Mouse (Mus musculus) heart, embryonic 11.5 days (tissue): ENCODE data around the gene Hebp1. TPM values are rescaled to one million over a fixed set of nuclear protein-coding genes. Genes with fewer than 3 reads are reported as not detected.

Experiments
- ATAC-seq: fragments of 200-750 bp; cut with Nextera tagmentation; replicated peaks from 2 replicates; pipeline ENCODE4 v1.8.0; 2017; ENCODE audit warnings: moderate library complexity; ENCODE audit not compliant: insufficient number of reproducible peaks, low FRiP score, low TSS enrichment
- H3K27ac ChIP-seq: fragments of 300-500 bp; sonication (generic); 2 replicates; pipeline ENCODE4 v1.5.1; 2014; ENCODE audit warnings: mild to moderate bottlenecking, low read depth, low read length
- H3K27me3 ChIP-seq: fragments of 300-500 bp; sonication (generic); 2 replicates; pipeline ENCODE4 v1.6.1; 2014; ENCODE audit warnings: mild to moderate bottlenecking, low read length, mixed read lengths; ENCODE audit not compliant: control insufficient read depth, insufficient read depth
- H3K36me3 ChIP-seq: fragments of 300-500 bp; sonication (generic); 2 replicates; pipeline ENCODE4 v1.6.1; 2014; ENCODE audit warnings: mild to moderate bottlenecking, low read length, moderate library complexity, mixed read lengths; ENCODE audit not compliant: control insufficient read depth, insufficient read depth
- H3K4me1 ChIP-seq: fragments of 300-500 bp; sonication (generic); 2 replicates; pipeline ENCODE4 v1.6.1; 2014; ENCODE audit warnings: low read length; ENCODE audit not compliant: control insufficient read depth, insufficient read depth
- H3K4me2 ChIP-seq: fragments of 300-500 bp; sonication (generic); 2 replicates; pipeline ENCODE4 v1.6.1; 2014; ENCODE audit warnings: mild to moderate bottlenecking, moderate library complexity
- H3K4me3 ChIP-seq: fragments of 300-500 bp; sonication (generic); 2 replicates; pipeline ENCODE4 v1.5.1; 2014; ENCODE audit warnings: low read depth, low read length
- H3K9ac ChIP-seq: fragments of 300-500 bp; sonication (generic); 2 replicates; pipeline ENCODE4 v1.6.1; 2014; ENCODE audit warnings: mild to moderate bottlenecking, low read depth, low read length, moderate library complexity
- H3K9me3 ChIP-seq: fragments of 300-500 bp; sonication (generic); replicated peaks from 2 replicates; pipeline ENCODE4 v1.6.1; 2016; ENCODE audit warnings: low read length; ENCODE audit not compliant: control insufficient read depth
- whole genome bisulfite sequencing: fragments of 180-500 bp; shearing (Covaris S2); extraction: QIAGEN DNeasy Blood & Tissue Kit; methylation state at CpG from one replicate; pipeline ENCODE4 v1.1.7; 2014; ENCODE audit not compliant: insufficient replicate concordance; 5-methylcytosine and 5-hydroxymethylcytosine counted together
- polyA plus RNA-seq: library from polyadenylated mRNA; unstranded; fragments of >200 nt; fragmentation: Nextera tagmentation; extraction: Ambion mirVana; gene quantifications from 2 replicates; pipeline ENCODE4 v1.2.1, GENCODE M21; 2014

Gene Hebp1
- polyA plus RNA-seq, 1 experiment from 2014 or later = 15.2 TPM

GRCm38 (mm10) chr6:135089786-135090185 lies 108.0 kb downstream of the Hebp1 start:
- Histone ChIP-seq H3K27ac (no peak overlapping the region), H3K27me3 (0 out of 2 replicates have a peak, but pooled peaks cover 3% of the 10 kb centered on the region), H3K9me3 (no peaks in the 10 kb centered on the region), H3K4me1 (no peaks in the 10 kb centered on the region), H3K9ac (no peak overlapping the region), H3K4me3 (no peak overlapping the region), H3K4me2 (no peak overlapping the region), H3K36me3 (no peaks in the 10 kb centered on the region)
- ATAC-seq = no peak
- whole genome bisulfite sequencing = 9% methylated on average over 8 of the region's 8 CpGs

DNA sequence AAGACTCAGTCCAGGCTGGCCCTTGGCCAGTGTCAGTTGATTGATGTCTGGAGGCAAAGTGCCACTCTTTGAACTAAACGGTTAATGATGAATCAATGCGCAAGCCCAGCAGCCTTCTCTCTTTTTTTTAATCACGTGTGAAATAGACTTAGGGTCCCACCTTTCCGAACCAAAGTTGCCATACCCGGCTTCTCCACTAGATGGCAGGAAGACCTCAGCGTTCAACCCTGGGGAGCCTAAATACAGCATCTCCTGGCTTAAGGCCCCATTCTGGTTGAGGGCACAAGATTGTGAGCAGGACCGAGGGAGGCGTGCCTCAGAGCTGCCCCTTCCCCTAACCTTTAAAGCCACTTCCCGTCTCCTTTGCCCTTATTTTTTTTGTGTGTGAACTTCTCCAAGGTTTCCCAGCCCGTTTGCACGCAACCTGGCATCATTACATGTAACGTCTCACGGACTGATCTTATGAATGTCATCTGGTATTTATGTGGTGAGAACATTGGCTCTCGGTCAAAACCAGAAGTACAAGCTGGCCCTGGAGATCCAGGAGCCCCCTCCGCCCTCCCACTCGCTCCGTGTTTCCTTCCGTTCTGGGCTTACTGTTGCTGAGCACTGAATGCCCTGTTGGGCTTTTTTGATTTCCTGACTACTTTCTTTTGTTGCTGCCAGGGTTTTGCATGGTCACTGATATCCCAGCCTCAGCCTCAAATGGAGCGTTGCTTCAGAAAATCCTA lies 109.9 kb downstream of the Hebp1 start:
- Histone ChIP-seq H3K4me1 (no peaks in the 10 kb centered on the region), H3K36me3 (no peaks in the 10 kb centered on the region), H3K9ac (0 out of 2 replicates have a peak overlapping the region, but pooled peaks have one; percentile 5), H3K27me3 (0 out of 2 replicates have a peak, but pooled peaks cover 3% of the 10 kb centered on the region), H3K4me3 (no peak overlapping the region), H3K27ac (no peak overlapping the region), H3K9me3 (no peaks in the 10 kb centered on the region), H3K4me2 (peak overlapping the region; percentile 38; the same call in 1 of the 2 replicates)
- ATAC-seq = no peak
- WGBS = 34% methylated on average over 19 of the region's 19 CpGs

Other genes starting within 250 kb of the Hebp1 start
- gene Apold1, start 216.3 kb downstream of the Hebp1 start, polyA plus RNA-seq = 4.3 TPM in 2 replicates
- gene Ddx47, start 186.4 kb downstream of the Hebp1 start, polyA plus RNA-seq = 74.6 and 78.3 TPM in 2 replicates
- 3.4 and 4.3 TPM in 2 replicates for gene Gprc5a, start 132.4 kb downstream of the Hebp1 start, polyA plus RNA-seq
- not detected in 2 replicates for gene Gprc5d, start 79.7 kb downstream of the Hebp1 start, polyA plus RNA-seq
- 11.2 and 11.3 TPM in 2 replicates for gene Fam234b, start within 50 bp of the Hebp1 start, polyA plus RNA-seq
- gene Gsg1, start 56.3 kb upstream of the Hebp1 start, polyA plus RNA-seq = 1.0 and 1.1 TPM in 2 replicates
- gene Pbp2, start 112.4 kb upstream of the Hebp1 start, polyA plus RNA-seq = not detected in 2 replicates
- gene Emp1, start 164.5 kb upstream of the Hebp1 start, polyA plus RNA-seq = 7.7 and 10.0 TPM in 2 replicates